Mouse (Mus musculus) lung, adult 2 months (tissue): ENCODE results near the gene Tmem185b.

Experiments used
- CTCF ChIP-seq: fragments of 200-500 bp; IDR thresholded peaks from 2 replicates; pipeline ENCODE4 v1.5.1; 2011; ENCODE audit warnings: mild to moderate bottlenecking, low read length, control low read depth; ENCODE audit not compliant: insufficient read depth
- POLR2A ChIP-seq: fragments of 200-500 bp; IDR thresholded peaks from 2 replicates; pipeline ENCODE4 v1.6.1; 2011; ENCODE audit warnings: low read depth, mild to moderate bottlenecking, control low read depth, low read length, borderline replicate concordance; ENCODE audit errors: extremely low read depth

- TF ChIP-seq CTCF: no peak
- no peak for TF ChIP-seq POLR2A
Measured at GRCm38 (mm10) chr1:119497346-119498004, 28.5 kb upstream of the Tmem185b start.
